Mouse (Mus musculus): ENCODE results near the gene Olfr530. TPM values are rescaled to one million over a fixed set of nuclear protein-coding genes. Genes with fewer than 3 reads are reported as not detected.

The Olfr530 gene
- polyA plus RNA-seq (2015; fragmentation: Nextera tagmentation; extraction: Ambion mirVana), result not detected in 2 replicates

- H3K9ac ChIP-seq, result no peak within 1 kb of the TSS
- ATAC-seq, result no peak
- 19% methylated on average over 1 of the region's 1 CpGs for WGBS
These were observed at the start of gene Olfr530 for GRCm38 (mm10) chr7:140376231-140376630. Gene Olfr530, minus strand, starts transcription at chr7:140376331.

DNA sequence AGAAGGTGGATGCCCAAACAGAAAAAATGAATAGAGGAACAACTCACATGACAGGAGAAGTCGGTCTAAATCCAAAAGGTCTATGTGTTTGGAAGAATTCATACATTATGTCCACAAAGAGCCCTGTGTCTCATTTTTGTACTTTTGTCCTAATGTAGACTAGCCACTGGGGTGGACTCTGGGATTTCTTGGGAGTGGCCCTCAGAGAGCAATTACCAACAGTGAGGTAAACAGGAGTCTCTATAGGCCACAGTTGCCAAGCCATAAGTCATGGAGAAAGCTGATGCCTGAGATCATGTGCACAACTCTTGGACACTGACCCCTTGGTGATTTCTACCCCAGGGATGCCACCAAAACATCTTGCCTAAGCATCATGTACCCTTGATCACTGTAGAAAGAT, 45.4 kb upstream of the Olfr530 start, which contains the start of gene Olfr532:
Gene Olfr532, minus strand, starts transcription at position 101 of the 400 bp plus-strand sequence.
- Histone ChIP-seq H3K36me3 (no peaks in the 10 kb centered on the region), H3K27ac (no peak within 1 kb of the TSS), H3K4me2 (replicated peaks) (no peak within 1 kb of the TSS), H3K9me3 (no peaks in the 10 kb centered on the region), H3K4me1 (replicated peaks) (no peaks in the 10 kb centered on the region), H3K4me3 (replicated peaks) (no peak within 1 kb of the TSS), H3K27me3 (replicated peaks) (no peaks in the 10 kb centered on the region), H3K9ac (no peak within 1 kb of the TSS)
- no peak for ATAC-seq
- WGBS, result 92% methylated on average over 1 of the region's 1 CpGs

More at GRCm38 (mm10) chr7:140376231-140376630, at the start of gene Olfr530:
- Histone ChIP-seq H3K4me2 (replicated peaks) (no peak within 1 kb of the TSS), H3K4me3 (replicated peaks) (no peak within 1 kb of the TSS), H3K9me3 (no peaks in the 10 kb centered on the region), H3K4me1 (replicated peaks) (no peaks in the 10 kb centered on the region), H3K27me3 (replicated peaks) (no peaks in the 10 kb centered on the region), H3K36me3 (no peaks in the 10 kb centered on the region), H3K27ac (no peak within 1 kb of the TSS)

DNA sequence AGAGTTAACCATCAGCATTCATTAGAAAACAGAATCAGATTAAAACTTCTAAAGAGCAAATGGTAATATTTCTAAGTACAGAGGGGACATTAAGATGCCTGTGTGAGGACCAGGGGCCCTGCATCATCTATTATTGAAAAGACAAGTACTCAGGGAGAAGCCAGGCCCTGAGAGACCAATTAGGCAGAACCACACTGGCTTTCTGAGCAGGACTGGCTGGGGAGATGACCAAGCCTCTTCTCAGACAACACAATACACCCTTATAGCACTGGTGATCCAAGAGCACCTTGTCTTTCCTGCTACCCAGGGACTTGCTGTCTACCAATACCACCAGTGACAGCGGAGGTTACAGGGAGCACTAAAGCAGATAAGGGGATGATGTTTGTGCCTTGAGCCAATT, 26.7 kb upstream of the Olfr530 start, which contains the start of gene Olfr531:
Gene Olfr531, minus strand, starts transcription at position 101 of the 400 bp plus-strand sequence.
- no peak within 1 kb of the TSS for H3K4me3 ChIP-seq (replicated peaks)
- H3K4me2 ChIP-seq (replicated peaks), result no peak within 1 kb of the TSS
- WGBS, result 84% methylated on average over 1 of the region's 1 CpGs
- H3K27me3 ChIP-seq (replicated peaks), result no peaks in the 10 kb centered on the region
- no peaks in the 10 kb centered on the region for H3K9me3 ChIP-seq
- H3K27ac ChIP-seq, result no peak within 1 kb of the TSS
- no peak for ATAC-seq
- no peaks in the 10 kb centered on the region for H3K4me1 ChIP-seq (replicated peaks)
- H3K36me3 ChIP-seq, result no peaks in the 10 kb centered on the region
- H3K9ac ChIP-seq, result no peak within 1 kb of the TSS

DNA sequence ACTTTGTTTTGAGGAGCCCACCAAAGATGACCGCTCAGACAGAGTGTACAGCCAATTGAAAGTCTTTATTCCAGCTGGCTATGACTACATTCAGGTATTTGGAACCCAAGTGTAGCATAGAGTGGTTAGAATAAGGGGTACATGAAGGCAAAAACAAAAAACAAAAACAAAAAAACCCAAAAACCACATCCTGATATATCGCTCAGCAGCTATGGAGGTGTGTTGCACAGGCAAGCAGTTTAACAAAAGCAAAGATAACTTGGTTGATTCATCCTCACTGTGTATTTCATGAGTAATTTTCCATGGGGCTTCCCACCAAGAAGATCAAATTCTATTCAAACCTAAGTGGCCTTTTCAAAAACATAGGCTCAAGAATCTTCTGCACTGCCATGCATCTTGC, 780 bp upstream of the Olfr530 start:
- H3K27me3 ChIP-seq (replicated peaks), result no peaks in the 10 kb centered on the region
- H3K4me2 ChIP-seq (replicated peaks), result no peak overlapping the region
- ATAC-seq, result no peak
- no peaks in the 10 kb centered on the region for H3K36me3 ChIP-seq
- H3K9ac ChIP-seq, result no peak overlapping the region
- no peaks in the 10 kb centered on the region for H3K4me1 ChIP-seq (replicated peaks)
- no peak overlapping the region for H3K27ac ChIP-seq
- H3K9me3 ChIP-seq, result no peaks in the 10 kb centered on the region
- H3K4me3 ChIP-seq (replicated peaks), result no peak overlapping the region
- whole genome bisulfite sequencing, result 93% methylated on average over 2 of the region's 2 CpGs

DNA sequence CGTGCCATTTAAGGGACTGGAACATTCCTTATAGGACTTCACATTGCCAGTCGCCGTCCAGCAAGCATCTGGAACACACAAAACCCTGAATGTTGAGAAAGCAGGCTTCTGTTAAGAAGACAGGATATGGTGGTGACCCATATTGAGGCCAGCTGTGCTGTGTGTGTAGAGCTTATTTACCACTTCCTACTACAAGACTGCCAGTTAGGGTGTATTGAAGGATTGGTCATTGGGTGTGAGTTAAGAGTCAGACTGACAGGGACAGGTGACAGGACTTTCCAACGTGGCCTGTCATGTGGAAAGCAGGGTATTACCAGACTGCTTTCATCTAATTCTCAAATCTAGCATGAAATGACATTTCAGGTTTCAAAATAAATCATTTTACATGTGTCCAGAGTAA, 1.8 kb downstream of the Olfr530 start:
- Histone ChIP-seq H3K27ac (no peak overlapping the region), H3K4me1 (replicated peaks) (no peaks in the 10 kb centered on the region), H3K4me2 (replicated peaks) (no peak overlapping the region), H3K36me3 (no peaks in the 10 kb centered on the region), H3K4me3 (replicated peaks) (no peak overlapping the region), H3K27me3 (replicated peaks) (no peaks in the 10 kb centered on the region), H3K9ac (no peak overlapping the region), H3K9me3 (no peaks in the 10 kb centered on the region)
- ATAC-seq, result no peak
- WGBS, result 79% methylated on average over 4 of the region's 4 CpGs

DNA sequence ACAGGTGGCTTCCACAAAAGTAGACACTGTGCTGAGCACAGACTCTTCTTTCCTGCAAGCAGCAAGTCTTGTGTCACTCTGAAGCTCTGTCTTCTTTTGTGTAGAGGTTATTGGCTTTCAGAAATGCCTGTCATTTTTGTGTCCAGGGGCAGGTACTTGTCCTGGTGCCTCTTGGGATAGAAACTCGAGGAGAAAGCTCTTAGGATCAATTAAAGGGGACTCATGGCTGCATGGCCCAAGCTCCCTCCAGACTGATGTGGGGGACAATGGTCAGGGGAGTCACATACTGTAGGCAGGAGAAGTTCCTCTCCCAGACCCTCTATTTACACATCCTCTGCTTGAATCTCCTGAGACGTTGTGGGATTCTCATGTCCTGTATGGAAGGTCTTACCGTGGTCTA, 14.6 kb downstream of the Olfr530 start, which contains the start of gene Olfr60:
Gene Olfr60, minus strand, starts transcription at position 101 of the 400 bp plus-strand sequence.
- H3K4me3 ChIP-seq (replicated peaks), result no peak within 1 kb of the TSS
- H3K27ac ChIP-seq, result no peak within 1 kb of the TSS
- no peaks in the 10 kb centered on the region for H3K36me3 ChIP-seq
- no peak within 1 kb of the TSS for H3K4me2 ChIP-seq (replicated peaks)
- no peaks in the 10 kb centered on the region for H3K9me3 ChIP-seq
- no peaks in the 10 kb centered on the region for H3K4me1 ChIP-seq (replicated peaks)
- no peak within 1 kb of the TSS for H3K9ac ChIP-seq
- WGBS, result 63% methylated on average over 3 of the region's 3 CpGs
- no peaks in the 10 kb centered on the region for H3K27me3 ChIP-seq (replicated peaks)
- no peak for ATAC-seq

DNA sequence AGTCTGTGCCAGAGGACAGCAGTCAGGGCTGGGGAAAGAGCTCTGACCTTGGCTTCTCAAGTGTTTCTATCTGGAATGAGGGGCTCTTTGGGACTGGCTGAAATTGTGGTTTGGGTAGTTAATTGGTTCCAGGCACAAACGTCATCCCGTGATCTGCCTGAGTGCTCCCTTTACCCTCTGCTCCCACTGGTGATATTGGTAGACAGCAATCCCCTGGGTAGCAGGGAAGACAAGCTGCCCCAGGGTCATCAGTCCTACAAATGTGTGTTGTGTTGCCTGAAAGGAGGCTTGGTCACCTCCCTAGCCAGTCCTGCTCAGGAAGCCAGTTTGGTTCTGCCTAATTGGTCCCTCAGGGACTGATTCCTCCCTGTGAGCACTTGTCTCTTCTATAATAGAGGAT, 42.4 kb downstream of the Olfr530 start, which contains the start of gene Olfr527:
Gene Olfr527, plus strand, starts transcription at position 301 of the 400 bp plus-strand sequence.
- Histone ChIP-seq H3K27ac (no peak within 1 kb of the TSS), H3K4me1 (replicated peaks) (no peaks in the 10 kb centered on the region), H3K9ac (no peak within 1 kb of the TSS), H3K9me3 (no peaks in the 10 kb centered on the region), H3K4me3 (replicated peaks) (no peak within 1 kb of the TSS), H3K36me3 (no peaks in the 10 kb centered on the region), H3K27me3 (replicated peaks) (no peaks in the 10 kb centered on the region), H3K4me2 (replicated peaks) (no peak within 1 kb of the TSS)
- ATAC-seq, result no peak
- 79% methylated on average over 2 of the region's 2 CpGs for WGBS

DNA sequence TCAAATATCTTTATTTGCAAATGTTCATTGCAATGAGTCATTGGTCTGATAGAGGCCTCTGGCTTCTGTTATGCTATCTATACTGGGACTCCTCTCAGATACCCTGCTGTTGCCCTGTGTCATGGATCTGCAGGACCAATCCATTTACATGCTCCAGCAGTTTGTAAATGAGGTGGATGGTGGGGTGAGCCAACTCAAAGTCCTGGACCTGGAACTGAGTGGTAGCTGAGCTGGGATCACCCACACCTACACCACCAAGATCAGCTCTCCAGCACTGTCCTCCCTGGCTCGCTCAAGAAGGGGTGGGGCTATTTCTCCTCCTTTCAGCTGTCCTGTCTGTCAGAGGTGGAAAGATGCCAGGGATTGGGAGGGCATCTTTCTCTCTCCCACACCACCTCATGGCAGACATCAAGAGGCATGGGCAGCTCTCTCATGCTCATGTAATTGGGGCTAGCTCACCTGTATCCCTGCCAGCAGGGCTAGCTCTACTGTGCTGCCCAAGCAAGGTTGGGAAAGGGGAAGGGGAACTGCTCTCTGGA, 46.3 kb downstream of the Olfr530 start:
- no peak for ATAC-seq
- H3K9me3 ChIP-seq, result no peaks in the 10 kb centered on the region
- WGBS, result 38% methylated on average over 1 of the region's 1 CpGs
- no peaks in the 10 kb centered on the region for H3K4me1 ChIP-seq (replicated peaks)
- H3K36me3 ChIP-seq, result no peaks in the 10 kb centered on the region
- no peak overlapping the region for H3K4me2 ChIP-seq (replicated peaks)
- H3K4me3 ChIP-seq (replicated peaks), result no peak overlapping the region
- no peak overlapping the region for H3K27ac ChIP-seq
- no peaks in the 10 kb centered on the region for H3K27me3 ChIP-seq (replicated peaks)
- H3K9ac ChIP-seq, result no peak overlapping the region

Other genes with a start within 250 kb of the Olfr530 start
- gene Mtg1, start 238.8 kb downstream of the Olfr530 start, polyA plus RNA-seq (2015; fragmentation: Nextera tagmentation; extraction: Ambion mirVana), result 24.0 and 27.3 TPM in 2 replicates
- 1.2 and 1.7 TPM in 2 replicates for gene Sprn, start 221.5 kb downstream of the Olfr530 start, polyA plus RNA-seq (2015; fragmentation: Nextera tagmentation; extraction: Ambion mirVana)
- gene Olfr522, start 211.6 kb downstream of the Olfr530 start, polyA plus RNA-seq (2015; fragmentation: Nextera tagmentation; extraction: Ambion mirVana), result not detected in 2 replicates
- not detected in 2 replicates for gene Olfr523, start 203.1 kb downstream of the Olfr530 start, polyA plus RNA-seq (2015; fragmentation: Nextera tagmentation; extraction: Ambion mirVana)
- gene Olfr524, start 170.4 kb downstream of the Olfr530 start, polyA plus RNA-seq (2015; fragmentation: Nextera tagmentation; extraction: Ambion mirVana), result not detected in 2 replicates
- gene Cd163l1, start 158.1 kb downstream of the Olfr530 start, polyA plus RNA-seq (2015; fragmentation: Nextera tagmentation; extraction: Ambion mirVana), result 0.09 and 0.20 TPM in 2 replicates
- not detected in 2 replicates for gene 5830411N06Rik, start 129.0 kb downstream of the Olfr530 start, polyA plus RNA-seq (2015; fragmentation: Nextera tagmentation; extraction: Ambion mirVana)
- gene Olfr525, start 55.5 kb downstream of the Olfr530 start, polyA plus RNA-seq (2015; fragmentation: Nextera tagmentation; extraction: Ambion mirVana), result not detected in 2 replicates
- gene Olfr527, start 42.3 kb downstream of the Olfr530 start, polyA plus RNA-seq (2015; fragmentation: Nextera tagmentation; extraction: Ambion mirVana), result not detected in 2 replicates
- not detected in 2 replicates for gene Olfr60, start 14.7 kb downstream of the Olfr530 start, polyA plus RNA-seq (2015; fragmentation: Nextera tagmentation; extraction: Ambion mirVana)
- gene Olfr531, start 26.6 kb upstream of the Olfr530 start, polyA plus RNA-seq (2015; fragmentation: Nextera tagmentation; extraction: Ambion mirVana), result not detected in 2 replicates
- not detected in 2 replicates for gene Olfr532, start 45.3 kb upstream of the Olfr530 start, polyA plus RNA-seq (2015; fragmentation: Nextera tagmentation; extraction: Ambion mirVana)
- not detected in 2 replicates for gene Olfr533, start 87.0 kb upstream of the Olfr530 start, polyA plus RNA-seq (2015; fragmentation: Nextera tagmentation; extraction: Ambion mirVana)
- not detected in 2 replicates for gene Olfr535, start 107.9 kb upstream of the Olfr530 start, polyA plus RNA-seq (2015; fragmentation: Nextera tagmentation; extraction: Ambion mirVana)
- not detected in 2 replicates for gene Olfr536, start 131.1 kb upstream of the Olfr530 start, polyA plus RNA-seq (2015; fragmentation: Nextera tagmentation; extraction: Ambion mirVana)
- gene Olfr538, start 191.6 kb upstream of the Olfr530 start, polyA plus RNA-seq (2015; fragmentation: Nextera tagmentation; extraction: Ambion mirVana), result not detected in 2 replicates
- gene Olfr46, start 224.9 kb upstream of the Olfr530 start, polyA plus RNA-seq (2015; fragmentation: Nextera tagmentation; extraction: Ambion mirVana), result not detected in 2 replicates